Mouse (Mus musculus) limb, embryonic 10.5 days (tissue): ENCODE measurements around the gene Dcun1d1. TPM values are rescaled to one million over a fixed set of nuclear protein-coding genes. Genes with fewer than 3 reads are reported as not detected.

Source experiments
- DNase-seq: peaks from one replicate; pipeline ENCODE4 v3.0.0-alpha.2; 2017; ENCODE audit warnings: low spot score
- H3K27ac ChIP-seq: fragments of 300-500 bp; sonication (generic); 2 replicates; pipeline ENCODE4 v1.5.1; 2016; ENCODE audit warnings: mild to moderate bottlenecking
- H3K27me3 ChIP-seq: fragments of 300-500 bp; sonication (generic); 2 replicates; pipeline ENCODE4 v1.6.1; 2016; ENCODE audit warnings: low read depth, mild to moderate bottlenecking; ENCODE audit not compliant: poor library complexity, severe bottlenecking
- H3K36me3 ChIP-seq: fragments of 300-500 bp; sonication (generic); 2 replicates; pipeline ENCODE4 v1.6.1; 2016; ENCODE audit warnings: mild to moderate bottlenecking, moderate library complexity
- H3K4me1 ChIP-seq: fragments of 300-500 bp; sonication (generic); 2 replicates; pipeline ENCODE4 v1.6.1; 2016
- H3K4me3 ChIP-seq: fragments of 300-500 bp; sonication (generic); 2 replicates; pipeline ENCODE4 v1.5.1; 2016; ENCODE audit warnings: mild to moderate bottlenecking, moderate library complexity
- H3K9me3 ChIP-seq: fragments of 300-500 bp; sonication (generic); replicated peaks from 2 replicates; pipeline ENCODE4 v1.6.1; 2016; ENCODE audit warnings: mild to moderate bottlenecking
- WGBS: fragments of 180-500 bp; shearing (Covaris S2); methylation state at CpG from one replicate; pipeline ENCODE4 v1.1.7; 2016; 5-methylcytosine and 5-hydroxymethylcytosine counted together
- polyA plus RNA-seq: library from polyadenylated mRNA; unstranded; fragments of >200 nt; fragmentation: Nextera tagmentation; extraction: Ambion mirVana; gene quantifications from 2 replicates; pipeline ENCODE4 v1.2.1, GENCODE M21; 2016

The Dcun1d1 gene
- 97.4 and 109 TPM in 2 replicates for polyA plus RNA-seq

DNA sequence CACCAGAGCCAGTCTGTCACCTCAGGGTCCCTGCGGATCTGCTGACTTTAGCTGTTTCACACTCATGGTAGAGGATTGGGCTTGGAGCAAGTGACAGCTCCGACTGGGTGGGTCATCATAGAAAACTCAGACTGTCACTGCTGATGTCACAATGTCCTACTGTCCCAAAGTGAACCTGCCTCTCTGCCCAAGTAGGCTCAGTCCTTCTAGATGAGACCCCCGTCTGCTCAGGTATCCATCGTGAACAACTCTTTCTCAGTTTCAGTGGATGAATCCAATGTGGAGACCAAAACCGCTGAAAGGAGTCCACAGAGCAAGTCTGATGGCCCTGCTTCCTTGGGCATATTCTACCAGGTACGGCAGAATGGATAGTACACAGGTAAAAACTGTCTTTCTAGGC is at the start of gene Dcun1d1:
Gene Dcun1d1 (minus strand): TSS at position 101 of the 400 bp plus-strand sequence.
- no peak for DNase-seq
- peaks cover 12% of the 10 kb centered on the region for H3K4me1 ChIP-seq
- no peaks in the 10 kb centered on the region for H3K27me3 ChIP-seq
- H3K4me3 ChIP-seq, result no peak within 1 kb of the TSS
- WGBS, result 91% methylated on average over 6 of the region's 6 CpGs
- H3K27ac ChIP-seq, result no peak within 1 kb of the TSS
- no peaks in the 10 kb centered on the region for H3K9me3 ChIP-seq
- H3K36me3 ChIP-seq, result peaks cover 21% of the 10 kb centered on the region

DNA sequence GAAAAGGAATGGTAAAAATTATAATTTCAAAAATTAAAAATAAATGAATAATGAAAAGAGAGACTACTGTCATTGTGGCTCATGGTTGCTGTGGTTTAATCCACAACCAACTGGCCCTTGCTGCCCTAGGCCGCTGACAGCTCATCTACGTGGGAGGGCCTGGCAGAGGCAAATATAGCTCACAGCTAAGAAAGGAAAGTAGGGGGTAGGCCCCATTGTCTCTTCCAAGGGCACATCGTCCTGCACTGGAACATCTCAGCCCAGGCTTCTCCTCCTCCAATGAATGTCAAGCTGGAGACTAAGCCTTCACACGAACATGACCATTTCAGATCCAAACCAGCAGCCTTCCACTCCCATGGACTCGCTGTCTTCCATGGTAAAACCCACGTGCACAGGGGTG is 49.0 kb upstream of the Dcun1d1 start:
- no peaks in the 10 kb centered on the region for H3K4me1 ChIP-seq
- 92% methylated on average over 6 of the region's 6 CpGs for WGBS
- H3K27me3 ChIP-seq, result no peaks in the 10 kb centered on the region
- H3K36me3 ChIP-seq, result peaks cover 85% of the 10 kb centered on the region
- H3K9me3 ChIP-seq, result no peaks in the 10 kb centered on the region
- H3K4me3 ChIP-seq, result no peak overlapping the region
- H3K27ac ChIP-seq, result no peak overlapping the region
- DNase-seq, result no peak

DNA sequence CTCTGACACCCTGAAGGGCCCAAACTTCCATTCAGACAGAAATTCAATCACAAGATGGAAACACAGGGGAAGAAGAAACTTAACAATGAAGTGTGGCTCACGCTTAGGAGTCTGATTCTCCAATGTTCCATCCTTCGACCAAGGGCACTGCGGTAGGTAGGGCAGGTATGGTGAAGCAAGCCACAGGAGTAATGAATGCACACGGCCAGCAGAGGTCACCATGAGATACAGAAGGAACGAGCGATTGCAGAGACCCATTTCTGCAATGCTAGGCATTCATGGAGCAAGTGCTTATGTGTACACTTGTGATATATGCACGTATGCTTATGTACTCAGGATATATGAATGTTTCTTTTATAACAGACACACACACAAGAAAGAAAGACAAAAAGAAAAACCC is 36.3 kb upstream of the Dcun1d1 start:
- Histone ChIP-seq H3K27me3 (no peaks in the 10 kb centered on the region), H3K4me1 (no peaks in the 10 kb centered on the region), H3K4me3 (no peak overlapping the region), H3K36me3 (peaks cover 69% of the 10 kb centered on the region), H3K27ac (no peak overlapping the region), H3K9me3 (no peaks in the 10 kb centered on the region)
- WGBS, result 80% methylated on average over 7 of the region's 7 CpGs
- no peak for DNase-seq

DNA sequence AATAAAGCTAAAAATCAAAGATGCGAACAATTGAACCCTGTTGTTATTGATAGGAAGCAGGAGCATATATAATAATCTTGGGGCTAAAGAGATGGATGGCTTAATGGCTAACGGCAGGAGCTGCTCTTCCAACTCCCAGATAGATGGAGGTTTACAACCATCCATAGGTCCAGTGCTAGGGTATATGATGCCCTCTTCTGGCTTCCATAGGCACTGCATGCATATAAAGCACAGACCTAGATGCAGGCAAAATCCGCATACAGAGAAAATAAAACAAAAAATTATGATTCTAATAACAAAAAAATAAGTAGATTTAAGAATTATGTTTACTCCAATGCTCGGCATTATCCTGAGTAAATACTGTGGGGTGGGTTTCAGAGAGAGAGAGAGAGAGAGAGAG is 35.7 kb upstream of the Dcun1d1 start:
- DNase-seq, result no peak
- H3K36me3 ChIP-seq, result peaks cover 67% of the 10 kb centered on the region

DNA sequence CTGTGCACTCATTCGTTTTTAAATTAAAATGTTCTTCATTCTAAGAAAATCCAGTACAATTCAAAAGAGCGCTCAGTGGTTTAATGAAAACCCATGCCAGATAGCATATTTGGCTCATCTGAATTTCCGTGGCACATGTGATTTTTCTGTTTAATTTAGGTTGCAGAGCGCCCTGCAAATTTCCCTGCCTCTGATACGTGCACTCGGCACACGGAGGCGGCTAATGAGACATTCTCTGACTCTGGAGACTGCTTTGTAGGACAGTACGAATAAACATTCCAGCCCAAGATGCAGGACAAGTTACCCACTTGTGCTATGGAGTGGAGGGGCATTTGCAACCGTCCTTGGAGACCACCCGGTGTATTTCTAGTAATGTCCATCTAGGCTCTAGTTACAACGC is 33.9 kb upstream of the Dcun1d1 start:
- peaks cover 61% of the 10 kb centered on the region for H3K36me3 ChIP-seq
- no peaks in the 10 kb centered on the region for H3K9me3 ChIP-seq
- H3K4me1 ChIP-seq, result no peaks in the 10 kb centered on the region
- H3K4me3 ChIP-seq, result no peak overlapping the region
- WGBS, result 94% methylated on average over 12 of the region's 12 CpGs
- no peak for DNase-seq
- H3K27me3 ChIP-seq, result no peaks in the 10 kb centered on the region
- H3K27ac ChIP-seq, result no peak overlapping the region

More for the DNA sequence above, 35.7 kb upstream of the Dcun1d1 start:
- 82% methylated on average over 4 of the region's 4 CpGs for WGBS
- Histone ChIP-seq H3K27ac (no peak overlapping the region), H3K4me1 (no peaks in the 10 kb centered on the region), H3K4me3 (no peak overlapping the region), H3K9me3 (no peaks in the 10 kb centered on the region), H3K27me3 (no peaks in the 10 kb centered on the region)

DNA sequence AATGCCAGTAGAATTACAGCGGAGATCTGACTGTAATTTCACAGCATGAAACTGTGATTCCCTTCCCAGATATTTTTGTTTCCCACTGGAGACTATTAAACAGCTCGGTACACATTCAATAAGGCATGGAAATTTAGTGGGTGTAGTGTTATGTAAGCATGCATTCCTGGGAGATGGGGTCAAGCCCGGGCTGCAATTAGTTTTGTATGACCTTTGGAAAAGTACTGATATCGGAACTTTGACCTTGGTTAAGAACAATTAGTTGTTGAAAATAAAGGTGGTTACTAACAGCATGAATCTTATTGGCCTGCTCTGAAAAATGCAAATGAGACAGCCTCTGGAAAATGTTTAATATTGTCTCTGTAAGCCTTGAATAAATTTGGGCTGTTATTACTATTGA is 33.2 kb upstream of the Dcun1d1 start:
- no peaks in the 10 kb centered on the region for H3K27me3 ChIP-seq
- no peak overlapping the region for H3K4me3 ChIP-seq
- no peaks in the 10 kb centered on the region for H3K4me1 ChIP-seq
- 89% methylated on average over 4 of the region's 4 CpGs for WGBS
- DNase-seq, result no peak
- H3K27ac ChIP-seq, result no peak overlapping the region
- H3K36me3 ChIP-seq, result peaks cover 58% of the 10 kb centered on the region
- H3K9me3 ChIP-seq, result no peaks in the 10 kb centered on the region

DNA sequence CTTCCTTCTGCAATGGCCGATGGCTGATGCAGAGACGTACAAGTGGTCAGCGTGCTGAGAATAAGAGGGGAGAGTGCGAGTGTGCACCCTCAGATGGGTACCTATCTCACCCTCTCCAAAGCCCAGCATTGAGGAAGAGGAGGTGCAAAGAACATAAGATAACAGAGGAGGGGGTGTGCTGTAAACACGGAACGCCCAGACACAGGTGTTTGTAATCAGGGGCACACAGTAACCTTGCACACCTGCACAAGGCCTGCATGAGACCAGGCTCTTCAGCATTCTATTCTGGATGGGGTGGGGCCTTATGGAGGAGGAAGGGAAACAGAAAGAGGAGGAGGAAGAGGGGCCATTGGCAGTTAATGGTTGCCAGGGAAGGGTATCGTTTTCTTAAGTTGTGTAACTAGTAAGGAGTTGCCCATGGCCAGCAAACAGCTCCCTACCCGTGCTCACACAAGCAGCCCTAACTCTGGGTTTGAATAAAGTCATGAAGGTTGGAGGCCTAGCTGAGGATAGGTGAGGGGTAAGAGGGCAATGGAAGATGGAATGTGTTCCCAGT is 30.2 kb upstream of the Dcun1d1 start:
- H3K36me3 ChIP-seq, result peaks cover 52% of the 10 kb centered on the region
- H3K9me3 ChIP-seq, result no peaks in the 10 kb centered on the region
- 96% methylated on average over 8 of the region's 8 CpGs for WGBS
- H3K27me3 ChIP-seq, result no peaks in the 10 kb centered on the region
- no peak overlapping the region for H3K4me3 ChIP-seq
- DNase-seq, result no peak
- H3K27ac ChIP-seq, result no peak overlapping the region
- H3K4me1 ChIP-seq, result no peaks in the 10 kb centered on the region

DNA sequence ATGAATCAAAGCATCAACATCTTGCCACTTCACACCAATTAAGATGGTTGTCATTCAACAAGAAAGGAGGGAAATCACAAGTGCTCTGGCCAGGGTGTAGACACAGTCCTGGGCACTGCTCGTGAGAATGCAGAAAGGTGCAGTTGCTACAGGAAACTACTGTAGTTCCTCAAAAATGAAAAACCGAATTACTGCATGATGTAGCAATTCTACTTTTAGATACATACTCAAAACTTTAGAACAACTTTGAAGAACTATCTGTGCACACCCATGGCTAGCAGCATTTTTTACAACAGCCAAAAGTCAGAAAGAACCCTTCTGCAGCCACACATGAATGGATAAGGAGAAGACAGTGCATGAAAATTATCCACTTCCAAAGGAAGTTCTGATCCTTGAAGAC is 29.2 kb upstream of the Dcun1d1 start:
- no peak for DNase-seq
- Histone ChIP-seq H3K27ac (no peak overlapping the region), H3K4me1 (no peaks in the 10 kb centered on the region), H3K9me3 (no peaks in the 10 kb centered on the region), H3K36me3 (peaks cover 49% of the 10 kb centered on the region), H3K27me3 (no peaks in the 10 kb centered on the region), H3K4me3 (no peak overlapping the region)
- WGBS, result 90% methylated on average over 2 of the region's 2 CpGs

DNA sequence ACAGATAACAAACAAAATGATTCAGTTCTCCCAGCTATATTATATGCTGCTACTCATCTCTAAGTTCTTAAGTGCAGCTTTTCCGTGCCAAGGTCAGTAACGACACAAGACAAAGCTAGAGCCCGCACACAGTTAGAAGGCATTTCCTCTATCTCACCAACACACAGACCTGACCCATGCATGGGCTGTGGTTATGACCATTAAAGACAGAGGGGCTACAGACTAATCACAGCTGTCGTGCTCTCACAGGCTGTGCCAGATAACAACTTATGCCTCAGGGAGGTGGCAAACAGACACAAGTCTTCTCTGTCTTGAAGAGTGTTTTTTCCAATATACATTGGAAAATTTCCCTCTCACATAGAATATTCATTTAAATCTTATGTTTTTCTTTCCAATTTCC is 27.7 kb upstream of the Dcun1d1 start:
- WGBS, result 90% methylated on average over 4 of the region's 4 CpGs
- peaks cover 51% of the 10 kb centered on the region for H3K36me3 ChIP-seq
- no peaks in the 10 kb centered on the region for H3K4me1 ChIP-seq
- H3K27me3 ChIP-seq, result no peaks in the 10 kb centered on the region
- H3K9me3 ChIP-seq, result no peaks in the 10 kb centered on the region
- DNase-seq, result no peak
- H3K27ac ChIP-seq, result no peak overlapping the region
- H3K4me3 ChIP-seq, result no peak overlapping the region

DNA sequence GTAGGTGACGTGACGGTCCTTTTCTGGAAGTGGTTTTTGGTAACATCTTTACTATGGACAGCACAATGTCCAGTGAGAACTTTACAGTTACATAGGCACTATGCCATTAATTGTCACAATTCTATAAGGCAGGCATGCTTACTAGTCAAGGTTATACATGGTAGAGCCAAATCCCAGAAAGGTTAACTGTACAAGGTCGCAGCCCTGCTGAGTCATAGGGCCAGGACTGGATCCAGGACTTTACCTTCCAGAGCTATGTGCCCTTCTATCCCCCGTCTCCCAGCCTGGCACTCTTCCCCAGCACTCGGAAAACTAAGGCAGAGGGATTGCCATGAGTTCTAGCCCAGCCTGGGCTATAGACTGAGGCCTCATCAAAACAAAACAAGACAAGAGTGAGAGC is 26.7 kb upstream of the Dcun1d1 start:
- Histone ChIP-seq H3K27me3 (no peaks in the 10 kb centered on the region), H3K9me3 (no peaks in the 10 kb centered on the region), H3K27ac (no peak overlapping the region), H3K4me3 (no peak overlapping the region), H3K4me1 (no peaks in the 10 kb centered on the region), H3K36me3 (peaks cover 52% of the 10 kb centered on the region)
- WGBS, result 96% methylated on average over 5 of the region's 5 CpGs
- DNase-seq, result no peak

DNA sequence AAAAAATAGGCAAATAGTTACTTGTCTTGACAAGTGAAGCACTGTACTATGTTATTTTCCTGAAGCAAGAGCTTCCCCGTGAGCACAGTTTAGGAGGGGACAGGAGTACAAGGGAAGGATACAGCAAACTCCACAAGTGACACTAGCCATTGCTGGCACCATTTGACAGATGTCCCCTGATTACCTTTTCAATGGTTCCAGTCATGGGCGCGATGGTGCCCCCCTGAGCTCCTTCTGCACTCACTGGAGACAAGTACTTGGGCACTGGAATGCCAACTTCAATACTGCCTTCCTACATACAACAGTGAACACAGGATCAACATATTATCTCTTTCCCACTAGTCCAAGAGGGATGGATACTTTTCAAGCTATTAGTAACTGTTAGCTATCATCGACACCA is 26.2 kb upstream of the Dcun1d1 start:
- H3K27me3 ChIP-seq, result no peaks in the 10 kb centered on the region
- no peaks in the 10 kb centered on the region for H3K4me1 ChIP-seq
- DNase-seq, result no peak
- peaks cover 54% of the 10 kb centered on the region for H3K36me3 ChIP-seq
- no peak overlapping the region for H3K27ac ChIP-seq
- no peak overlapping the region for H3K4me3 ChIP-seq
- no peaks in the 10 kb centered on the region for H3K9me3 ChIP-seq
- 94% methylated on average over 4 of the region's 4 CpGs for WGBS

DNA sequence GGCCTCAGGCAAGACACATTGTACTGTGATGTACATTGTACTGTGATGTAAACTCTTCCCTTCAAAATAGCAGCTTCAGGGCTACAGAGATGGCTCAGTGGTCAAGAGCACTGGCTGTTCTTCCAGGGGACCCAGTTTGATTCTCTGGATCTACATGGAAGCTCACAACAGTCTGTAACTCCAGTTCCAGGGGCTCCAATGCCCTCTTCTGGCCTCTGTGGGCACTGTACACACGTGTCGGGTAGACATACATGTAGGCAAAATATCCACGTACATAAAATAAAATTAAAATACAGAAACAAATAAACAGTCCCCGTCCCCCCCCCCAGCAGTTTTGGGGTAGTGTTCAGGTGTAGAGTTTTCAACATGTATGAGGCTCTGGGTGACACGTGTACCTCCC is 25.7 kb upstream of the Dcun1d1 start:
- Histone ChIP-seq H3K4me3 (no peak overlapping the region), H3K9me3 (no peaks in the 10 kb centered on the region), H3K36me3 (peaks cover 55% of the 10 kb centered on the region), H3K27me3 (no peaks in the 10 kb centered on the region), H3K27ac (no peak overlapping the region), H3K4me1 (no peaks in the 10 kb centered on the region)
- WGBS, result 95% methylated on average over 5 of the region's 5 CpGs
- DNase-seq, result no peak

DNA sequence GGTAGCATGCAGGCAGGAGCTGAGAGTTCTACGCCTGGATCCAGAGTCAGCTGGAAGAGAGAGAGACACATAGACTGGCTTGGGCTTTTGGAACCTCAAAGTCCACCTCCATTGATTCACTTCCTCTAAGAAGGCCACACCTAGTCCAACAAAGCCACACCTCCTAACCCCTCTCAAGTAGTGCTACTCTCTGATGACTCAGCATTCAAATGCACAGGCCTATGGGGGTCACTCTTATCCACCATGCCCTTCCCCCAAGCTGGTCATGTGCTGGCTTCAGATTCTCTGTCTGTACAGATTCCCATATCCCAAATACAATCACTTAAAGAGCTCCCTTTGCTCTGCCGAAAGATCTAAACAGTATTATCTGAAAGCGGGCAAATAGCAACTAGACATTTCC is 20.0 kb upstream of the Dcun1d1 start:
- Histone ChIP-seq H3K4me3 (no peak overlapping the region), H3K27me3 (no peaks in the 10 kb centered on the region), H3K36me3 (peaks cover 28% of the 10 kb centered on the region), H3K4me1 (peaks cover 5% of the 10 kb centered on the region; the same call in 1 of the 2 replicates), H3K9me3 (no peaks in the 10 kb centered on the region), H3K27ac (no peak overlapping the region)
- 96% methylated on average over 3 of the region's 3 CpGs for WGBS
- no peak for DNase-seq

DNA sequence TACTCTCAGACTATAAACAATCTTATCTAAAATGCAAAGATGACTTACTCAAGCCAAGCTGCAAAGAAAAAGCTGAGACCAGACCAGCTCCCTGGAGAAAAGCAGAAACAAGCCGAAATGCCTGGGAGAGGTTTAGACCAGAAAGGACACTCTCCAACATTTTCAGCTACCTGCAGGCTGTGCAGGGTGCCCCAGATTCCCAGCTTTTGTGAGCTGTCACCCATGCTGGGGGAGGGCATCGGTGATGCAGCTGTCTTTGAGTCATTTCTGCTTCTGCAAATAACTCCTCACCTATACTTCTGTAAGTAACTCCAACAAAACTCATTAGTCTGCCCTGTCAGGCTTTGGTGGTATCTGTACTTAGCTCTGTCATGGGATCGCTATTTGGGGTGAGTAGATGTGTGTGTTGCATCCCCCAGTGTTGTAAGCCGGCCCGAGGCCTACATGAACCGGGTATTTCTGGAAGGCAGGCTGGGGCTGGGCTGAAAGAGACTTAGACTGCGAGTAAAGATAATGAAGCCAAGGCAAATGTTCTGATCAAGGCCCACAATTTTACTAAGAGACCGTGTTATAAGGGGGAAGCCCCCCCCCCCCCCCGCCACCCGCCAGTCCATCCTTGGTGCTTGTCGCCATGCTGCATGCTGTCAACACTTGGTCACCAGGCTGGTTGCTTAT is 17.8 kb upstream of the Dcun1d1 start:
- peaks cover 17% of the 10 kb centered on the region for H3K36me3 ChIP-seq
- 91% methylated on average over 11 of the region's 11 CpGs for WGBS
- no peak overlapping the region for H3K27ac ChIP-seq
- no peak for DNase-seq
- no peaks in the 10 kb centered on the region for H3K9me3 ChIP-seq
- no peak overlapping the region for H3K4me3 ChIP-seq
- no peaks in the 10 kb centered on the region for H3K27me3 ChIP-seq
- H3K4me1 ChIP-seq, result peaks cover 5% of the 10 kb centered on the region; the same call in 1 of the 2 replicates
